Mouse (Mus musculus): ENCODE results near the gene Pla2g4f.

Pla2g4f gene

DNA sequence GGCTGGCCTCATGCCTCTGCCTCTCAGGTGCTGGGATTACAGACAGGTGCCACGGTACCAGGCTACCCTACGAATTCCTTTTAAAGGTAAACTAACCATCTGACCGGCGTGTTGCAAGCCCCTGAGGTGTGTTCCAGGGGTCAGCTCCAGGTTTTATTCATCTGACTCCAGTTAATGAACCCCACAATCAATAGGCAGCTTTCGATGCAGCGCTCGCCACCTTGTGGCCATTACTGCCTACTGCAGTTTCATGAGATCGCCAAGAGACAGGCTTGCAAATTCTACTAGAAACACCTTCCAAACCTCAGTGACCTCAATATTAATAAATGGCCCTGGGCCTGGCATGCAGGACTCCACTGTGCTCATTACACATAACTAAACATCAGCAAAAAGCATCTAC lies 34.0 kb downstream of the Pla2g4f start:
- DNase-seq (ENCODE audit: low read depth), result peak; percentile 44

GRCm38 (mm10) chr2:120276951-120277350 lies 37.0 kb downstream of the Pla2g4f start:
- no peak for DNase-seq (ENCODE audit: low read depth)

DNA sequence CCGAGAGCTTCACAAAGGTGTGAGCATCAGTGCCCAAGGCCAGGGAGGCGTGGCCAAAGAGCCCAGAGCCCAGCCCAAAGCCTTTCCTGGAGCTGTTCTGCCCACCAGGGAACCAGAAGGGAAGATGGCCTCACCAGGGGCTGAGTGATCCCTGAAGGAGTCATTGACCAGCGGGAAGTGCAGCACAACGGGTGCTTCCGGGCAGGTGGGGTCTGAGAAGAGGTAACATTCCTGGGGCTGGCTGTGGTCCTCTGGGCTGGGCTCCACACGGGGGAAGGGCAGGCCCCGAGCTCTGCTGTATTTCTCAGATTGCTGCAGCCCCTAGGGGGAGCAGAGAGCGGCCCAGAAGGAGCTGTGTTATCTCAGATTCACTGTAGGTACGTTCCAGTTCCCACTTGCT lies 45.3 kb downstream of the Pla2g4f start:
- no peak for DNase-seq (ENCODE audit: low read depth)

GRCm38 (mm10) chr2:120265523-120265922 lies 48.4 kb downstream of the Pla2g4f start:
- no peak for DNase-seq (ENCODE audit: low read depth)

GRCm38 (mm10) chr2:120264858-120265257 lies 49.1 kb downstream of the Pla2g4f start:
- no peak for DNase-seq (ENCODE audit: low read depth)

GRCm38 (mm10) chr2:120262876-120263275 lies 51.1 kb downstream of the Pla2g4f start:
- DNase-seq (ENCODE audit: low read depth), result no peak

GRCm38 (mm10) chr2:120261346-120261745 lies 52.6 kb downstream of the Pla2g4f start:
- DNase-seq (ENCODE audit: low read depth), result no peak

DNA sequence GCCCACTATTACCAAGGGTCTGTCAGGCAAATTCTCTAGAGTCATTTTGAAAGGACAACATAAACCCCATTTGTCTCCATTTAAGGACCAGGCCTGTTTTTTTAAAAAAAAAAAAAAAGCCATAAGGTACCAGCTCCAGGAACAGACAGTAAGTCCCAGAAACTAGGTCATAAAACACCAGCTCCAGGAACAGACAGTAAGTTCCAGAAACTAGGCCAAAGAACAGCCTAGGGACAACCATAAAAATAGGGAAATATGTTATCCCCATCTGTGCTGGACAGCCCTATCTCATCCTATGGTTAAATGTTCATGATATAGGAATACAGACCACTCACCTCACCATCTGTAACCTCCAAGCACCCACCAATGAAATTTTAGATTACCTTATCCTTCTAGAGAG lies 57.7 kb downstream of the Pla2g4f start:
- DNase-seq (ENCODE audit: low read depth), result no peak

- DNase-seq (ENCODE audit: low read depth), result no peak
Observed at GRCm38 (mm10) chr2:120252644-120253043, 61.3 kb downstream of the Pla2g4f start.

All from c-Kit-positive CD71-positive TER-119-negative erythroid progenitor cells, embryonic 14.5 days (primary cell).